In the genomic region with DNA sequence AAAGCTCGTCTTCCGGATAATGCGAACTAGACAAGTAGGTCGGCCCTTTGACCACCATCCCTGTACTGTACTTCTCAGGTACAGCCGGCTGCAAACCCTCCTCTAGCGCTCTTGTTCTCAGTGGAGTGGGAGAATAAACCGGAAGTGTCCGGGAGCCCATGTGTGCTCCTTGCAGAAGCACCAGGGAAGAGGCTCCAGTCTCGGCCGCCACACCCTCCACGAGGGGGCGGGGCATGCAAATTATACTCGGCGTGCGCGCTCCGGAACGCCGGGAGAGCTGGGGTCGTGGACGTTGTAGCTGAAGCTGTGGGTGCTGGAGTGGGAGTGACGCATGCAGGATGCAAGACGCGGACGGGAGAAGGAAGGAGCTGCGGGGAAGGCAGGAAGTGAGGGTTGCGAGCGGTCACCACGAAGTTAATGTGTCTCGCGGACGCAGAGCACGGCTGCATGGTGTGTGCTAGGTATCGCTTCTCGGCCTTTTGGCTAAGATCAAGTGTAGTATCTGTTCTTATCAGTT, we compare ENCODE assay signal across 7 mouse cellular contexts. TPM values are rescaled to one million over a fixed set of nuclear protein-coding genes. Genes with fewer than 3 reads are reported as not detected.
DNase-seq lines count a peak whose midpoint lies in the region; ATAC-seq and TF ChIP-seq lines count a peak whose summit lies in the region.

No protein-coding gene starts in this region.

- H3K9me3 ChIP-seq in embryonic facial prominence, embryonic 12.5 days, result no peaks in the 10 kb centered on the region
- H3K9me3 ChIP-seq in limb, embryonic 13.5 days, result no peaks in the 10 kb centered on the region
- H3K9me3 ChIP-seq in midbrain, embryonic 16.5 days (replicated peaks; ENCODE audit: control insufficient read depth, low read length, poor library complexity, severe bottlenecking), result no peaks in the 10 kb centered on the region

- no peaks in the 10 kb centered on the region for H3K79me2 ChIP-seq in heart, adult 2 months (replicated peaks; ENCODE audit: control insufficient read depth, insufficient read depth, low read length)

- intact Hi-C loops in heart, adult 2 months (cut with DNase I), result no loop called here

- ATAC-seq in embryonic facial prominence, embryonic 12.5 days (ENCODE audit: insufficient number of reproducible peaks, insufficient read depth, low FRiP score, low TSS enrichment), result peak; percentile 83
- peak; percentile 89 for ATAC-seq in limb, embryonic 13.5 days (ENCODE audit: low FRiP score, low read depth)
- ATAC-seq in midbrain, embryonic 16.5 days, result peak; percentile 93

- peak overlapping the region; percentile 42; the same call in 1 of the 2 replicates for H3K9ac ChIP-seq in embryonic facial prominence, embryonic 12.5 days
- H3K9ac ChIP-seq in heart, adult 2 months (ENCODE audit: low read depth, low read length), result peak overlapping the region; percentile 86
- H3K9ac ChIP-seq in limb, embryonic 13.5 days, result peak overlapping the region; percentile 69
- H3K9ac ChIP-seq in midbrain, embryonic 16.5 days (ENCODE audit: low read depth, low read length), result peak overlapping the region; percentile 70

- H3K4me1 ChIP-seq in embryonic facial prominence, embryonic 12.5 days, result peaks cover 5% of the 10 kb centered on the region; the same call in 1 of the 2 replicates
- peaks cover 3% of the 10 kb centered on the region for H3K4me1 ChIP-seq in heart, adult 2 months (ENCODE audit: control insufficient read depth, insufficient read depth, low read length)
- peaks cover 16% of the 10 kb centered on the region for H3K4me1 ChIP-seq in limb, embryonic 13.5 days
- H3K4me1 ChIP-seq in midbrain, embryonic 16.5 days (ENCODE audit: control insufficient read depth, insufficient read depth, low read length), result peaks cover 16% of the 10 kb centered on the region

- TF ChIP-seq EP300 in heart, adult 2 months (IDR thresholded peaks at IDR 0.05; ENCODE audit: insufficient read depth, low read depth, low read length), result no peak; the same call in 1 of the 2 replicates

- no peaks in the 10 kb centered on the region for H3K36me3 ChIP-seq in embryonic facial prominence, embryonic 12.5 days
- no peaks in the 10 kb centered on the region for H3K36me3 ChIP-seq in heart, adult 2 months (ENCODE audit: control insufficient read depth, insufficient read depth, low read length)
- no peaks in the 10 kb centered on the region for H3K36me3 ChIP-seq in limb, embryonic 13.5 days
- H3K36me3 ChIP-seq in midbrain, embryonic 16.5 days (ENCODE audit: control insufficient read depth, insufficient read depth, low read length), result no peaks in the 10 kb centered on the region

- H3K27me3 ChIP-seq in embryonic facial prominence, embryonic 12.5 days, result no peaks in the 10 kb centered on the region
- H3K27me3 ChIP-seq in heart, adult 2 months (ENCODE audit: control insufficient read depth, insufficient read depth, low read length), result no peaks in the 10 kb centered on the region
- H3K27me3 ChIP-seq in limb, embryonic 13.5 days, result no peaks in the 10 kb centered on the region
- no peaks in the 10 kb centered on the region for H3K27me3 ChIP-seq in midbrain, embryonic 16.5 days (ENCODE audit: control insufficient read depth, insufficient read depth, low read depth, low read length)

- WGBS in embryonic facial prominence, embryonic 12.5 days, result 2% methylated on average over 35 of the region's 35 CpGs
- WGBS in heart, adult 2 months, result under 1% methylated on average over 35 of the region's 35 CpGs
- under 1% methylated on average over 35 of the region's 35 CpGs for WGBS in limb, embryonic 13.5 days
- 2% methylated on average over 35 of the region's 35 CpGs for WGBS in midbrain, embryonic 16.5 days

- peak overlapping the region; percentile 64 for H3K4me2 ChIP-seq in embryonic facial prominence, embryonic 12.5 days (replicated peaks)
- peak overlapping the region; percentile 62 for H3K4me2 ChIP-seq in limb, embryonic 13.5 days (replicated peaks)
- H3K4me2 ChIP-seq in midbrain, embryonic 16.5 days (ENCODE audit: low read length), result peak overlapping the region; percentile 77

- H3K27ac ChIP-seq in embryonic facial prominence, embryonic 12.5 days, result peak overlapping the region; percentile 91
- peak overlapping the region; percentile 80 for H3K27ac ChIP-seq in heart, adult 2 months
- H3K27ac ChIP-seq in limb, embryonic 13.5 days, result peak overlapping the region; percentile 90
- peak overlapping the region; percentile 83 for H3K27ac ChIP-seq in midbrain, embryonic 16.5 days (ENCODE audit: low read length)

- no peak for TF ChIP-seq CTCF in heart, adult 2 months (IDR thresholded peaks at IDR 0.05)

- H3K4me3 ChIP-seq in embryonic facial prominence, embryonic 12.5 days, result peak overlapping the region; percentile 41
- peak overlapping the region; percentile 55 for H3K4me3 ChIP-seq in heart, adult 2 months
- peak overlapping the region; percentile 47 for H3K4me3 ChIP-seq in limb, embryonic 13.5 days
- peak overlapping the region; percentile 37 for H3K4me3 ChIP-seq in midbrain, embryonic 16.5 days (ENCODE audit: low read depth, low read length)

- TF ChIP-seq POLR2A in heart, adult 2 months (IDR thresholded peaks at IDR 0.05; ENCODE audit: insufficient read depth, low read depth, low read length), result peak; percentile 86

- DNase-seq in adrenal gland, postnatal 25 days, result peak; percentile 92
- DNase-seq in heart, adult 2 months, result peak; percentile 90
- peak; percentile 81 to 85 for DNase-seq in kidney, adult 8-10 months
- DNase-seq in spleen, postnatal 10 days (ENCODE audit: low spot score in 2 of 2), result peak; percentile 74 to 89

RNA-seq across cellular contexts. Expression of gene Pecr, which starts 29.5 kb away (rescaled TPM):
- 31.0 and 38.9 TPM in 2 replicates for total RNA-seq in adrenal gland, postnatal 25 days (2021)
- polyA plus RNA-seq in embryonic facial prominence, embryonic 12.5 days (2016; fragmentation: Nextera tagmentation; extraction: Ambion mirVana), result 27.3 and 29.1 TPM in 2 replicates
- 10 to 100 TPM in 1 of 2 experiments, 1 to 10 TPM in 1; 8.7 to 10.0 TPM for total RNA-seq in heart, adult 2 months (2021)
- polyA plus RNA-seq in heart, adult 2 months (2012; rRNA removed), result 10.9 and 13.5 TPM in 2 replicates
- polyA plus RNA-seq in limb, embryonic 13.5 days (2015; fragmentation: Nextera tagmentation; extraction: Ambion mirVana), result 35.8 and 37.5 TPM in 2 replicates
- 5.9 and 8.3 TPM in 2 replicates for polyA plus RNA-seq in midbrain, embryonic 16.5 days (2015; fragmentation: Nextera tagmentation; extraction: Ambion mirVana)

RNA-seq across cellular contexts. Expression of gene Tmem169, which starts 29.6 kb away (rescaled TPM):
- total RNA-seq in adrenal gland, postnatal 25 days (2021), result 0.71 and 1.1 TPM in 2 replicates
- polyA plus RNA-seq in embryonic facial prominence, embryonic 12.5 days (2016; fragmentation: Nextera tagmentation; extraction: Ambion mirVana), result 7.9 and 8.4 TPM in 2 replicates
- total RNA-seq in heart, adult 2 months (2021), result under 1 TPM in 1 of 2 experiments, not detected in 1; 0.16 TPM
- 0.04 and 0.06 TPM in 2 replicates for polyA plus RNA-seq in heart, adult 2 months (2012; rRNA removed)
- polyA plus RNA-seq in limb, embryonic 13.5 days (2015; fragmentation: Nextera tagmentation; extraction: Ambion mirVana), result 6.3 and 7.2 TPM in 2 replicates
- polyA plus RNA-seq in midbrain, embryonic 16.5 days (2015; fragmentation: Nextera tagmentation; extraction: Ambion mirVana), result 40.8 and 42.5 TPM in 2 replicates

RNA-seq across cellular contexts. Expression of gene Mreg, which starts 42.5 kb away (rescaled TPM):
- 1.2 and 1.3 TPM in 2 replicates for total RNA-seq in adrenal gland, postnatal 25 days (2021)
- polyA plus RNA-seq in embryonic facial prominence, embryonic 12.5 days (2016; fragmentation: Nextera tagmentation; extraction: Ambion mirVana), result 13.3 and 15.6 TPM in 2 replicates
- 10 to 100 TPM; 31.1 to 34.8 TPM for total RNA-seq in heart, adult 2 months (2021)
- polyA plus RNA-seq in heart, adult 2 months (2012; rRNA removed), result 14.9 and 18.3 TPM in 2 replicates
- polyA plus RNA-seq in limb, embryonic 13.5 days (2015; fragmentation: Nextera tagmentation; extraction: Ambion mirVana), result 1.8 and 2.2 TPM in 2 replicates
- 1.6 and 1.9 TPM in 2 replicates for polyA plus RNA-seq in midbrain, embryonic 16.5 days (2015; fragmentation: Nextera tagmentation; extraction: Ambion mirVana)

RNA-seq across cellular contexts. Expression of gene Xrcc5, which starts 52.6 kb away (rescaled TPM):
- total RNA-seq in adrenal gland, postnatal 25 days (2021), result 10.7 and 13.2 TPM in 2 replicates
- 55.4 and 60.2 TPM in 2 replicates for polyA plus RNA-seq in embryonic facial prominence, embryonic 12.5 days (2016; fragmentation: Nextera tagmentation; extraction: Ambion mirVana)
- total RNA-seq in heart, adult 2 months (2021), result 10 to 100 TPM; 14.1 to 16.2 TPM
- 3.6 and 7.8 TPM in 2 replicates for polyA plus RNA-seq in heart, adult 2 months (2012; rRNA removed)
- 56.3 and 56.8 TPM in 2 replicates for polyA plus RNA-seq in limb, embryonic 13.5 days (2015; fragmentation: Nextera tagmentation; extraction: Ambion mirVana)
- 12.9 and 14.7 TPM in 2 replicates for polyA plus RNA-seq in midbrain, embryonic 16.5 days (2015; fragmentation: Nextera tagmentation; extraction: Ambion mirVana)

Comparison
In these comparisons a context has a peak if more than half of its experiments do, and no peak if none do; other contexts are left out.
1. Peak in every context shown above with its lines: DNase-seq, ATAC-seq, H3K4me3 ChIP-seq and H3K27ac ChIP-seq.